Mouse (Mus musculus) NIH3T3 (cell line): ENCODE results near the gene Nrbp1.
A peak's percentile ranks its signal among the peaks of the same experiment; 100 is the strongest.

Experiments
- DNase-seq: peaks from one replicate; pipeline ENCODE4 v3.0.0-alpha.2; 2012; ENCODE audit warnings: low read depth

The Nrbp1 gene

GRCm38 (mm10) chr5:31240637-31241521, at the start of gene Nrbp1, which contains the start of gene Gm9970:
Nrbp1 (plus strand) TSS chr5:31240864.
Gm9970 (minus strand) TSS chr5:31241232.
- DNase-seq: peak; percentile 99

GRCm38 (mm10) chr5:31192045-31192938, 48.4 kb upstream of the Nrbp1 start:
- DNase-seq: no peak

- DNase-seq: peak; percentile 98
These were observed 47.6 kb upstream of the Nrbp1 start, which contains the start of the genes Snx17 and Eif2b4 for GRCm38 (mm10) chr5:31192939-31193630. Snx17 (plus strand) TSS chr5:31193227. Eif2b4 (minus strand) TSS chr5:31193430.

- DNase-seq: no peak
These were observed 46.9 kb upstream of the Nrbp1 start for GRCm38 (mm10) chr5:31193631-31194281.

- DNase-seq: no peak
These were observed 45.9 kb upstream of the Nrbp1 start for GRCm38 (mm10) chr5:31194486-31195485.

- no peak for DNase-seq
These were observed 45.0 kb upstream of the Nrbp1 start for GRCm38 (mm10) chr5:31195671-31196070.

GRCm38 (mm10) chr5:31196207-31196606, 44.5 kb upstream of the Nrbp1 start:
- DNase-seq: no peak

GRCm38 (mm10) chr5:31197072-31197471, 43.6 kb upstream of the Nrbp1 start:
- DNase-seq: no peak

- DNase-seq: no peak
These were observed 42.5 kb upstream of the Nrbp1 start for GRCm38 (mm10) chr5:31198170-31198569.

GRCm38 (mm10) chr5:31198616-31199320, 41.9 kb upstream of the Nrbp1 start:
- DNase-seq: no peak

GRCm38 (mm10) chr5:31199321-31199892, 41.3 kb upstream of the Nrbp1 start:
- no peak for DNase-seq

- DNase-seq: peak; percentile 52
These were observed 40.8 kb upstream of the Nrbp1 start for GRCm38 (mm10) chr5:31199893-31200292.

GRCm38 (mm10) chr5:31200327-31200768, 40.3 kb upstream of the Nrbp1 start:
- no peak for DNase-seq

- DNase-seq: no peak
These were observed 39.5 kb upstream of the Nrbp1 start for GRCm38 (mm10) chr5:31201042-31201741.

- DNase-seq: peak; percentile 98
These were observed 38.7 kb upstream of the Nrbp1 start, which contains the start of gene Zfp513 for GRCm38 (mm10) chr5:31201742-31202590. Zfp513 (minus strand) TSS chr5:31202303.

- no peak for DNase-seq
These were observed 37.7 kb upstream of the Nrbp1 start for GRCm38 (mm10) chr5:31202933-31203332.

GRCm38 (mm10) chr5:31203866-31204265, 36.8 kb upstream of the Nrbp1 start:
- no peak for DNase-seq
